Mouse (Mus musculus) hindbrain, embryonic 14.5 days (tissue): ENCODE measurements at regions not wholly inside any gene's neighbourhood (a gene's known extent, or its start where the extent isn't known, plus 50 kb on each side); places are given as distances from the start of the nearest gene placed in this dataset.
A peak's percentile ranks its signal among the peaks of the same experiment; 100 is the strongest.

ENCODE experiments used
- ATAC-seq: fragments of 200-750 bp; cut with Nextera tagmentation; 2 replicates; pipeline ENCODE4 v1.8.0; 2017; ENCODE audit warnings: moderate number of reproducible peaks, mild to moderate bottlenecking, moderate TSS enrichment, moderate library complexity; ENCODE audit not compliant: low FRiP score
- DNase-seq: peaks from one replicate; pipeline ENCODE4 v3.0.0-alpha.2; 2015; ENCODE audit warnings: low spot score
- H3K27ac ChIP-seq: fragments of 300-500 bp; sonication (generic); 2 replicates; pipeline ENCODE4 v1.5.1; 2014; ENCODE audit warnings: mild to moderate bottlenecking, moderate library complexity
- H3K27me3 ChIP-seq: fragments of 300-500 bp; sonication (generic); 2 replicates; pipeline ENCODE4 v1.6.1; 2014; ENCODE audit warnings: mild to moderate bottlenecking, low read length, mixed read lengths; ENCODE audit not compliant: control insufficient read depth, insufficient read depth
- H3K36me3 ChIP-seq: fragments of 300-500 bp; sonication (generic); replicated peaks from 2 replicates; pipeline ENCODE4 v1.6.1; 2014; ENCODE audit not compliant: control insufficient read depth, insufficient read depth
- H3K4me1 ChIP-seq: fragments of 300-500 bp; sonication (generic); replicated peaks from 2 replicates; pipeline ENCODE4 v1.6.1; 2014; ENCODE audit warnings: antibody characterized with exemption, low read length, mixed read lengths; ENCODE audit not compliant: control insufficient read depth, insufficient read depth
- H3K4me2 ChIP-seq: fragments of 300-500 bp; sonication (generic); replicated peaks from 2 replicates; pipeline ENCODE4 v1.6.1; 2014; ENCODE audit warnings: mild to moderate bottlenecking, moderate library complexity
- H3K4me3 ChIP-seq: fragments of 300-500 bp; sonication (generic); replicated peaks from 2 replicates; pipeline ENCODE4 v1.5.1; 2014; ENCODE audit warnings: mild to moderate bottlenecking, low read length
- H3K9ac ChIP-seq: fragments of 300-500 bp; sonication (generic); 2 replicates; pipeline ENCODE4 v1.6.1; 2014
- H3K9me3 ChIP-seq: fragments of 300-500 bp; sonication (generic); 2 replicates; pipeline ENCODE4 v1.6.1; 2016; ENCODE audit warnings: low read length; ENCODE audit not compliant: control insufficient read depth
- WGBS: fragments of 180-500 bp; shearing (Covaris S2); extraction: QIAGEN DNeasy Blood & Tissue Kit; methylation state at CpG from one replicate; pipeline ENCODE4 v1.1.7; 2014; 5-methylcytosine and 5-hydroxymethylcytosine counted together

- ATAC-seq (no peak), DNase-seq (no peak)
- no peak overlapping the region for H3K27ac ChIP-seq
- no peak overlapping the region for H3K4me3 ChIP-seq
- H3K27me3 ChIP-seq: no peaks in the 10 kb centered on the region
- no peaks in the 10 kb centered on the region for H3K4me1 ChIP-seq
- no peaks in the 10 kb centered on the region for H3K36me3 ChIP-seq
- H3K9me3 ChIP-seq: no peaks in the 10 kb centered on the region
- no peak overlapping the region for H3K9ac ChIP-seq
- WGBS: 84% methylated on average over 3 of the region's 3 CpGs
- no peak overlapping the region for H3K4me2 ChIP-seq
Measured at GRCm38 (mm10) chr10:38895656-38896055, 69.7 kb upstream of the Lama4 start.

DNA sequence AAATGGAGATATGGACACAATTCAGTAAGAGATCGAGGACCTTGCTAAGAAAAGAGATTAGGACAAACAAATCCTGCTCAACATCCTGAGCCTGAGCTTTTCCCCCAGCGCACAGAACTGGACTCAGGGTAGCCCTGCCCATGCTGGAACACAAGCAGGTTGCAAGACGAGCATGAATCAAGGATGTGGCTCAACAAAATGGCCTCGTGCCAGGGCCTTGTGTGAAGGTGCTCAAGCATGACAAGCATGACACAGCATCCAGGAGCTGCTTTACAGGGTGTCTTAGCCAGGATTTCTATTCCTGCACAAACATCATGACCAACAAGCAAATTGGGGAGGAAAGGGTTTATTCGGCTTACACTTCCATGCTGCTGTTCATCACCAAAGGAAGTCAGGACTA lies 67.7 kb upstream of the Lama4 start:
- Histone ChIP-seq H3K9ac (no peak overlapping the region), H3K4me1 (no peaks in the 10 kb centered on the region), H3K27ac (no peak overlapping the region), H3K36me3 (no peaks in the 10 kb centered on the region), H3K4me2 (no peak overlapping the region), H3K4me3 (no peak overlapping the region), H3K27me3 (no peaks in the 10 kb centered on the region), H3K9me3 (no peaks in the 10 kb centered on the region)
- no peak for ATAC-seq
- WGBS: 65% methylated on average over 5 of the region's 5 CpGs
- no peak for DNase-seq

DNA sequence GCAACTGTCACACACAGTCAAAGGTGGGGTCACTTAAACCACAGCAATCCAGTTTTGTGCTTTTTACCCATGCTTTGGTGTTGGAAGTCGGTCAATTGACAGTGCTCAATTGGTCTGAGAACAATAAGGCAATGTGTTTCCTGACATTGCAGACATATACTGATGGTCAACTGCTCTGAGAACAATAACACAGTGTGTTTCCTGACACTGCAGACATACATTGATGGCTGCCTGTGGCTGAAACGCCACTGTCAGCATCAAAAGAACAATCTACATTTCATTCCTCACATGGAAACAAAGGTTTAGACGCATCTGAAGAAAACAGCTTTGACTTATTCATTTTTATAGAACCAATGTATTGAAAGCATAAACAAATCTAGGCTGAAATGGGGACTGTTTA lies 59.2 kb upstream of the Lama4 start:
- Histone ChIP-seq H3K4me1 (no peaks in the 10 kb centered on the region; the same call in 1 of the 2 replicates), H3K9ac (no peak overlapping the region), H3K27me3 (no peaks in the 10 kb centered on the region), H3K27ac (no peak overlapping the region), H3K4me3 (no peak overlapping the region), H3K36me3 (no peaks in the 10 kb centered on the region), H3K4me2 (no peak overlapping the region), H3K9me3 (no peaks in the 10 kb centered on the region)
- DNase-seq: no peak
- 13% methylated on average over 3 of the region's 3 CpGs for WGBS
- ATAC-seq: no peak

- Histone ChIP-seq H3K9ac (no peak overlapping the region), H3K4me2 (no peak overlapping the region), H3K36me3 (no peaks in the 10 kb centered on the region), H3K4me1 (no peaks in the 10 kb centered on the region; the same call in 1 of the 2 replicates), H3K27me3 (no peaks in the 10 kb centered on the region), H3K4me3 (no peak overlapping the region), H3K27ac (no peak overlapping the region), H3K9me3 (no peaks in the 10 kb centered on the region)
- WGBS: 78% methylated on average over 2 of the region's 2 CpGs
- DNase-seq (no peak), ATAC-seq (no peak)
Measured at GRCm38 (mm10) chr10:38907835-38908234, 57.5 kb upstream of the Lama4 start.

- H3K36me3 ChIP-seq: no peaks in the 10 kb centered on the region
- H3K9ac ChIP-seq: no peak overlapping the region
- H3K4me1 ChIP-seq: no peaks in the 10 kb centered on the region; the same call in 1 of the 2 replicates
- no peak overlapping the region for H3K27ac ChIP-seq
- no peak overlapping the region for H3K4me2 ChIP-seq
- 59% methylated on average over 9 of the region's 9 CpGs for WGBS
- no peaks in the 10 kb centered on the region for H3K9me3 ChIP-seq
- 0 out of 2 replicates have a peak, but pooled peaks have one; percentile 37 for ATAC-seq
- peak; percentile 42 for DNase-seq
- H3K27me3 ChIP-seq: no peaks in the 10 kb centered on the region
- no peak overlapping the region for H3K4me3 ChIP-seq
Measured at GRCm38 (mm10) chr10:38908277-38908676, 57.0 kb upstream of the Lama4 start.

GRCm38 (mm10) chr10:38909152-38909732 lies 56.1 kb upstream of the Lama4 start:
- Histone ChIP-seq H3K4me1 (no peaks in the 10 kb centered on the region; the same call in 1 of the 2 replicates), H3K4me3 (no peak overlapping the region), H3K27me3 (no peaks in the 10 kb centered on the region), H3K4me2 (no peak overlapping the region), H3K9ac (no peak overlapping the region), H3K36me3 (no peaks in the 10 kb centered on the region), H3K9me3 (no peaks in the 10 kb centered on the region), H3K27ac (no peak overlapping the region)
- ATAC-seq: no peak
- 93% methylated on average over 1 of the region's 1 CpGs for WGBS
- no peak for DNase-seq

DNA sequence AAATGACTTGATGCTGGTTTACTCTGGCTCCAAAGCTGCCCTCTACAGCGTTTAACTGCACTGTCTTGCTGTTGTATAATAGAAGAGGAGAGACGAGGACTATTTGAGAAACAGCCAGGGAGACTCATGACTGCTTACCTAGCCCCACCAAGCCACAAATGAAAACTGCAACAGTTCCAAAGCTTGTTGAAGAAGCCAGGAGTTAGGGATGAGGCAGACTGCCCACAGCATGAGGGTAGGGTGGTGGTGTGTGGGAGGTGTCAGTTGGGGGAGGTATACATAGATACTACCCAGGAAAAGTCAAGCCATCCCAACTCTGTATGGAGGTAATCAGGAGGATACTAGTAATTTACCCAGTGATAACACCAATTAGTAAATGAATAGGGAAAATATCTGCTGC lies 55.5 kb upstream of the Lama4 start:
- Histone ChIP-seq H3K27me3 (no peaks in the 10 kb centered on the region), H3K9me3 (no peaks in the 10 kb centered on the region), H3K9ac (no peak overlapping the region), H3K4me3 (no peak overlapping the region), H3K4me2 (no peak overlapping the region), H3K36me3 (no peaks in the 10 kb centered on the region), H3K4me1 (no peaks in the 10 kb centered on the region; the same call in 1 of the 2 replicates), H3K27ac (no peak overlapping the region)
- WGBS: 74% methylated on average over 2 of the region's 2 CpGs
- DNase-seq (no peak), ATAC-seq (no peak)

DNA sequence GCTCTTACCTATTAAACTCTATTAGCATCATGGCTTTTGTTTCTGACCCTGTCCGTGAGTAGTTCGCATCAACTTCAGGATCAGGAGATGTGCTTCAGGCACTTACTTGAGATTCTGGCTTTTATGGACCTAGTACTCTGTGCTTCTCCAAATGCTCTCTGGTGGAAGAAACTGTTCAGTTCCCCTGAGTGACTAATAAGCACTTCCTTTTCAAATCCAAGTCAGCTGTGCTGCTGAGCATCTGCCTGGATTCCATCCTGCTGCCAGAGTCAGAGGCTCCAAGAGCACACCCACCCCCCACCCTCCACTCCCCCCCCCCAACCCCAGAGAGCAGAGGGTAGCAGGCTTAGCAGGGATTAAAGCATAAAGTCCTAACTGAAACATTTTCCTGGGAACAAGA lies 52.3 kb upstream of the Lama4 start:
- Histone ChIP-seq H3K36me3 (no peaks in the 10 kb centered on the region), H3K4me1 (no peaks in the 10 kb centered on the region; the same call in 1 of the 2 replicates), H3K9ac (no peak overlapping the region), H3K9me3 (no peaks in the 10 kb centered on the region), H3K27me3 (no peaks in the 10 kb centered on the region), H3K4me3 (no peak overlapping the region), H3K4me2 (no peak overlapping the region), H3K27ac (no peak overlapping the region)
- DNase-seq (no peak), ATAC-seq (no peak)
- WGBS: 88% methylated on average over 2 of the region's 2 CpGs
